Mouse (Mus musculus) MEL (cell line): ENCODE data around the gene Zfp382. TPM values are rescaled to one million over a fixed set of nuclear protein-coding genes. Genes with fewer than 3 reads are reported as not detected.

ENCODE experiments used
- DNase-seq: peaks from one replicate; pipeline ENCODE4 v3.0.0; 2011; ENCODE audit warnings: low read depth, low spot score
- H3K27ac ChIP-seq: 2 replicates; pipeline ENCODE4 v1.5.1; 2012; ENCODE audit warnings: low read depth, mild to moderate bottlenecking, control low read depth, low read length, moderate library complexity; ENCODE audit not compliant: control insufficient read depth
- H3K27me3 ChIP-seq, 2 experiments: fragments of 150-350 bp in 1 of 2; sonication (generic) in 1 of 2; 2 replicates each; pipeline ENCODE4 v1.6.1; 2012; ENCODE audit warnings: low read length in 2 of 2, mild to moderate bottlenecking in 2 of 2, improper control_type of control experiment in 1 of 2, moderate library complexity in 1 of 2; ENCODE audit not compliant: insufficient read depth in 2 of 2, control insufficient read depth in 1 of 2
- H3K36me3 ChIP-seq, 2 experiments: 2 replicates each; pipeline ENCODE4 v1.6.1; 2012 to 2014; ENCODE audit warnings: low read length in 2 of 2, improper control_type of control experiment in 1 of 2, inconsistent platforms in 1 of 2, mild to moderate bottlenecking in 1 of 2; ENCODE audit not compliant: insufficient read depth in 2 of 2, control insufficient read depth in 1 of 2
- H3K4me1 ChIP-seq, 2 experiments: fragments of 150-350 bp in 1 of 2; sonication (generic) in 1 of 2; 2 replicates each; pipeline ENCODE4 v1.6.1; 2012; ENCODE audit warnings: low read length in 2 of 2, improper control_type of control experiment in 1 of 2, mild to moderate bottlenecking in 1 of 2; ENCODE audit not compliant: insufficient read depth in 2 of 2, control insufficient read depth in 1 of 2
- H3K4me3 ChIP-seq, 2 experiments: fragments of 150-350 bp in 1 of 2; sonication (generic) in 1 of 2; 2 replicates each; pipeline ENCODE4 v1.5.1; 2012; ENCODE audit warnings: low read depth in 2 of 2, low read length in 2 of 2, mild to moderate bottlenecking in 2 of 2, moderate library complexity in 2 of 2, control low read depth in 1 of 2, improper control_type of control experiment in 1 of 2; ENCODE audit not compliant: control insufficient read depth in 1 of 2, insufficient read depth in 1 of 2
- H3K79me2 ChIP-seq: 2 replicates; pipeline ENCODE4 v1.6.1; 2012; ENCODE audit warnings: mild to moderate bottlenecking, low read length, moderate library complexity; ENCODE audit not compliant: control insufficient read depth, poor library complexity, insufficient read depth
- H3K9ac ChIP-seq: 2 replicates; pipeline ENCODE4 v1.6.1; 2012; ENCODE audit warnings: low read depth, mild to moderate bottlenecking, control low read depth, low read length, moderate library complexity; ENCODE audit not compliant: control insufficient read depth, poor library complexity, severe bottlenecking
- H3K9me3 ChIP-seq: fragments of 150-350 bp; sonication (generic); replicated peaks from 2 replicates; pipeline ENCODE4 v1.6.1; 2012; ENCODE audit warnings: mild to moderate bottlenecking, low read length, improper control_type of control experiment, moderate library complexity; ENCODE audit not compliant: insufficient read depth
- BHLHE40 ChIP-seq: IDR thresholded peaks from 2 replicates; pipeline ENCODE4 v1.6.1; 2012; ENCODE audit warnings: low read depth, mild to moderate bottlenecking, inconsistent platforms, low read length, improper control_type of control experiment, borderline replicate concordance
- CHD1 ChIP-seq: IDR thresholded peaks from 2 replicates; pipeline ENCODE4 v1.6.1; 2012; ENCODE audit warnings: low read depth, mild to moderate bottlenecking, inconsistent platforms, low read length, improper control_type of control experiment
- CHD2 ChIP-seq: IDR thresholded peaks from 2 replicates; pipeline ENCODE4 v1.6.1; 2011; ENCODE audit warnings: low read length, improper control_type of control experiment
- CTCF ChIP-seq, 3 experiments: IDR thresholded peaks in 2 of 3; conservative IDR thresholded peaks in 1 of 3; 2 replicates each; pipeline ENCODE4 v1.5.1; 2011 to 2012; ENCODE audit warnings: low read length in 3 of 3, low read depth in 2 of 3, mild to moderate bottlenecking in 2 of 3, improper control_type of control experiment in 1 of 3, inconsistent platforms in 1 of 3, mixed read lengths in 1 of 3, moderate library complexity in 1 of 3; ENCODE audit not compliant: control insufficient read depth in 1 of 3, insufficient read depth in 1 of 3, poor library complexity in 1 of 3, severe bottlenecking in 1 of 3
- ELF1 ChIP-seq: IDR thresholded peaks from 2 replicates; pipeline ENCODE4 v1.6.1; 2014; ENCODE audit warnings: low read depth, mild to moderate bottlenecking, inconsistent platforms, low read length, improper control_type of control experiment, moderate library complexity
- EP300 ChIP-seq, 2 experiments: IDR thresholded peaks; 2 replicates each; pipeline ENCODE4 v1.6.1; 2011; ENCODE audit warnings: improper control_type of control experiment in 2 of 2, low read length in 2 of 2, low read depth in 1 of 2, mild to moderate bottlenecking in 1 of 2
- ETS1 ChIP-seq: IDR thresholded peaks from 2 replicates; pipeline ENCODE4 v1.6.1; 2012; ENCODE audit warnings: low read depth, mild to moderate bottlenecking, inconsistent platforms, low read length, improper control_type of control experiment, moderate library complexity
- HCFC1 ChIP-seq: IDR thresholded peaks from 2 replicates; pipeline ENCODE4 v1.6.1; 2012; ENCODE audit warnings: low read depth, mild to moderate bottlenecking, inconsistent platforms, low read length, improper control_type of control experiment, moderate library complexity
- JUND ChIP-seq: IDR thresholded peaks from 2 replicates; pipeline ENCODE4 v1.6.1; 2011; ENCODE audit warnings: low read depth, mild to moderate bottlenecking, improper control_type of control experiment, low read length
- MAFK ChIP-seq: IDR thresholded peaks from 2 replicates; pipeline ENCODE4 v1.6.1; 2011; ENCODE audit warnings: low read depth, mild to moderate bottlenecking, low read length, improper control_type of control experiment, borderline replicate concordance
- MAX ChIP-seq: IDR thresholded peaks from 2 replicates; pipeline ENCODE4 v1.6.1; 2011; ENCODE audit warnings: low read length, improper control_type of control experiment
- MAZ ChIP-seq: IDR thresholded peaks from 2 replicates; pipeline ENCODE4 v1.6.1; 2012; ENCODE audit warnings: low read depth, mild to moderate bottlenecking, inconsistent platforms, low read length, improper control_type of control experiment
- MXI1 ChIP-seq: IDR thresholded peaks from 2 replicates; pipeline ENCODE4 v1.6.1; 2011; ENCODE audit warnings: mild to moderate bottlenecking, low read depth, low read length, improper control_type of control experiment
- MYC ChIP-seq: IDR thresholded peaks from 2 replicates; pipeline ENCODE4 v1.6.1; 2011; ENCODE audit warnings: low read depth, mild to moderate bottlenecking, low read length, improper control_type of control experiment, moderate library complexity
- NELFE ChIP-seq: IDR thresholded peaks from 2 replicates; pipeline ENCODE4 v1.6.1; 2011; ENCODE audit warnings: low read depth, low read length, improper control_type of control experiment
- NRF1 ChIP-seq: IDR thresholded peaks from 2 replicates; pipeline ENCODE4 v1.6.1; 2014; ENCODE audit warnings: low read depth, mild to moderate bottlenecking, inconsistent platforms, low read length, improper control_type of control experiment, moderate library complexity; ENCODE audit not compliant: poor library complexity, insufficient read depth, severe bottlenecking
- POLR2A ChIP-seq, 2 experiments: IDR thresholded peaks; 2 replicates each; pipeline ENCODE4 v1.6.1; 2011 to 2012; ENCODE audit warnings: low read length in 2 of 2, mild to moderate bottlenecking in 2 of 2, control low read depth in 1 of 2, improper control_type of control experiment in 1 of 2, low read depth in 1 of 2, moderate library complexity in 1 of 2; ENCODE audit not compliant: control insufficient read depth in 1 of 2, insufficient read depth in 1 of 2, poor library complexity in 1 of 2
- POLR2AphosphoS2 ChIP-seq: IDR thresholded peaks from 2 replicates; pipeline ENCODE4 v1.6.1; 2011; ENCODE audit warnings: low read length, improper control_type of control experiment
- POLR2AphosphoS5 ChIP-seq: IDR thresholded peaks from 2 replicates; pipeline ENCODE4 v1.6.1; 2012; ENCODE audit warnings: low read depth, borderline replicate concordance, mild to moderate bottlenecking, inconsistent platforms, low read length, moderate library complexity, mixed read lengths
- SIN3A ChIP-seq: IDR thresholded peaks from 2 replicates; pipeline ENCODE4 v1.6.1; 2012; ENCODE audit warnings: low read length, improper control_type of control experiment, inconsistent platforms
- SMC3 ChIP-seq: IDR thresholded peaks from 2 replicates; pipeline ENCODE4 v1.6.1; 2011; ENCODE audit warnings: low read depth, low read length, improper control_type of control experiment
- TAL1 ChIP-seq: IDR thresholded peaks from 2 replicates; pipeline ENCODE4 v1.6.1; 2012; ENCODE audit warnings: mild to moderate bottlenecking, inconsistent platforms, low read length, moderate library complexity, mixed read lengths
- TBP ChIP-seq: IDR thresholded peaks from 2 replicates; pipeline ENCODE4 v1.8.0; 2011; ENCODE audit warnings: low read depth, low read length, improper control_type of control experiment
- UBTF ChIP-seq: IDR thresholded peaks from 2 replicates; pipeline ENCODE4 v1.6.1; 2012; ENCODE audit warnings: low read depth, mild to moderate bottlenecking, inconsistent platforms, low read length, improper control_type of control experiment, moderate library complexity, borderline replicate concordance; ENCODE audit not compliant: insufficient read depth
- USF2 ChIP-seq, 2 experiments: IDR thresholded peaks; 2 replicates each; pipeline ENCODE4 v1.6.1; 2011 to 2012; ENCODE audit warnings: improper control_type of control experiment in 2 of 2, low read length in 2 of 2, borderline replicate concordance in 1 of 2, inconsistent platforms in 1 of 2, low read depth in 1 of 2, mild to moderate bottlenecking in 1 of 2; ENCODE audit not compliant: insufficient read depth in 1 of 2
- ZKSCAN1 ChIP-seq: IDR thresholded peaks from 2 replicates; pipeline ENCODE4 v1.6.1; 2012; ENCODE audit warnings: low read depth, mild to moderate bottlenecking, inconsistent platforms, low read length, improper control_type of control experiment, moderate library complexity
- ZMIZ1 ChIP-seq: IDR thresholded peaks from 2 replicates; pipeline ENCODE4 v1.6.1; 2012; ENCODE audit warnings: low read depth, mild to moderate bottlenecking, inconsistent platforms, low read length, improper control_type of control experiment, moderate library complexity
- polyA plus RNA-seq, 2 experiments: library from polyadenylated mRNA; stranded (reverse) in 1 of 2; unstranded in 1 of 2; fragments of >175 nt in 1 of 2; fragments of >200 nt in 1 of 2; gene quantifications; 2 replicates each; pipeline versions ENCODE4 v1.2.1 to v1.2.4; 2012; ENCODE audit warnings: low replicate concordance in 2 of 2, low read depth in 1 of 2; ENCODE audit not compliant: insufficient read length in 2 of 2, insufficient read depth in 1 of 2, missing spikeins in 1 of 2
- total RNA-seq: library from RNA; depleted of rRNA; stranded (reverse); fragments of 300-350 nt; gene quantifications from 2 replicates; pipeline ENCODE4 v1.2.3, GENCODE M21; 2012

Gene Zfp382
- total and polyA plus RNA-seq, 3 experiments = 3.9 to 7.1 TPM; not detected in 1

DNA sequence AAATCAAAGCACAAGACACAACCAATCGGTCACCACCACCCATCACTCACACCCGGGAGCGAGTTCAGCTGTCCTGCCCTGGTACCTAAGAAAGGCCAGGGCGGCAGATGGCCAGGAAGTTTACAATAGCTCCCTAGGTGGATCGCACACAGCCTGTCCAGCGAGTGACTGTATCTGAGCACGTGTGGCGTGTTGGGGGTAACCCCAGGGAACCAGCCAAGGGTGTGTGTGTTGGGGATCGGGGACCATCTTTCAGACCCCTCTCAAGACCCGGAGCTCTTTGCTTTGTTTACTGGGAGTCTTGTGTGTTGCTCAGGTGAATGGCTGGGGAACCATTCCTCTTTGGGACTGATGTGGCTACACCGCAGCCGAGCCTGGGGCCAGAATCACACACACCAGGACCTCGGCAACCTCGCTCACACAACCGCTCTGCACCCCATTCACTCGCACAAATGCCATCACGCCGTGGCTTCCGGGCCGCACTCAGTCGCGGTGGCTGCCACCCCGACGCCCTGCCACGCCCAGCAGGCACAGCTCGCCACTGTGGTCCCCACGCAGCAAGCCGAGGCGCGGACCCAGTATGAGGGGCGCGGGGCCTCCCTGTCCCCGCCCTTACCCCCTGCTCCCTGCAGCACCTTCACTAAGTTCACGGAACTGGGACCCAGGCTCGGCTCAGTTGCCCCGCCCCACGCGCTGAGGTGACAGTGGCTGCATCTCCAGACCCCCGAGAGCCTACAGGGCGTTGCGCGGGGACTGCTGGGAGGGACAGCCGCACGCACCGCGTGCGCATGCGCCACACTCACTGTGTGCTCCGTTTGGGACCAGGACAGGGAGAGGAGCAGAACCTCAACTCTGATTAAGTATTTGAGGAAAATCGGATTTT, 49.4 kb upstream of the Zfp382 start, which contains the start of gene Zfp82:
Gene Zfp82, minus strand, starts transcription at position 755 of the 883 bp plus-strand sequence.
- no peaks in the 10 kb centered on the region; the same call in 1 of the 2 replicates for H3K79me2 ChIP-seq
- TF ChIP-seq CTCF (IDR thresholded peaks at IDR 0.05 in 2 of 3, conservative IDR thresholded peaks at IDR 0.05 in 1 of 3; ENCODE audit: control insufficient read depth in 1 of 3, insufficient read depth in 1 of 3, low read depth in 2 of 3, low read length in 3 of 3, poor library complexity in 1 of 3, severe bottlenecking in 1 of 3) (no peak), HCFC1 (peak; percentile 72), MAFK (no peak), MAZ (0 out of 2 replicates have a peak, but pooled peaks have one; percentile 74), BHLHE40 (no peak), UBTF (no peak), ZMIZ1 (peak; percentile 75), JUND (no peak), ETS1 (no peak), NRF1 (peak; percentile 87), NELFE (peak; percentile 76), POLR2A (IDR thresholded peaks at IDR 0.05; ENCODE audit: control insufficient read depth in 1 of 2, insufficient read depth in 1 of 2, low read depth in 1 of 2, low read length in 2 of 2, poor library complexity in 1 of 2) (peak; percentile 42 to 75), USF2 (IDR thresholded peaks at IDR 0.05; ENCODE audit: borderline replicate concordance in 1 of 2, insufficient read depth in 1 of 2, low read depth in 1 of 2, low read length in 2 of 2) (no peak), CHD1 (no peak), TBP (peak; percentile 70; the same call in 1 of the 2 replicates), CHD2 (no peak), SMC3 (no peak; the same call in 1 of the 2 replicates), TAL1 (no peak), MYC (peak; percentile 52; the same call in 1 of the 2 replicates), EP300 (IDR thresholded peaks at IDR 0.05; ENCODE audit: low read depth in 1 of 2, low read length in 2 of 2) (no peak), MXI1 (peak; percentile 70), POLR2AphosphoS2 (peak; percentile 69; the same call in 1 of the 2 replicates), ELF1 (peak; percentile 28; the same call in 1 of the 2 replicates), MAX (peak; percentile 25; the same call in 1 of the 2 replicates), POLR2AphosphoS5 (no peak), ZKSCAN1 (no peak), SIN3A (peak; percentile 48)
- TF ChIP-seq, all 39 proteins: peak for 13
- Histone ChIP-seq H3K4me3 (peak within 1 kb of the TSS; percentile 70 to 88), H3K9me3 (no peaks in the 10 kb centered on the region), H3K4me1 (no peaks in the 10 kb centered on the region), H3K27me3 (no peaks in the 10 kb centered on the region), H3K36me3 (no peaks in the 10 kb centered on the region), H3K27ac (peak within 1 kb of the TSS; percentile 3; the same call in 1 of the 2 replicates), H3K9ac (peak within 1 kb of the TSS; percentile 57)
- peak; percentile 95 for DNase-seq
